Mouse (Mus musculus) cerebellum, postnatal 25 days (tissue): Measurements from ENCODE around the gene Scamp5.
A peak's percentile ranks its signal among the peaks of the same experiment; 100 is the strongest.

Experiments used
- DNase-seq, 2 experiments: peaks; one replicate each; pipeline ENCODE4 v3.0.0; 2021; ENCODE audit warnings: mixed read lengths in 2 of 2

The Scamp5 gene

DNA sequence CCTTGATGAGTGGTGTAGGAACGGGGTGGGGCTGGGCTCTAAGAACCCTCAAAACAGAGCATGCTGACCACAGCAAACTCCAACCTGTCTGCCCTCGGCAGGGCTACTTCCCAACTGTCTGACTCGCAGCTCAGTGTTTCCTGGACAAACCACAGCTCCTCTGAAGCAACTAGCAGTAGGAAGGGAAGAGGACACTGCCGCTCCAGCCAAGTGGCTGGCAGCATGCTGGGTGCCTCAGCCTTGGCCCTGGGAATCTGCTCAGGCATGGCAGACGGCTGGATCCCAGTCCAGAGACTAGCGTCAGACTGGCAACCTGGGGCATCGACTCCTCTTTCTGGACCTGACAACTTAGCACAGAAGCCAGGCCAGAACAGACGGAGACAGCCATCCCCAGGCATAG lies 50.5 kb downstream of the Scamp5 start:
- peak; percentile 87 to 90 for DNase-seq

DNA sequence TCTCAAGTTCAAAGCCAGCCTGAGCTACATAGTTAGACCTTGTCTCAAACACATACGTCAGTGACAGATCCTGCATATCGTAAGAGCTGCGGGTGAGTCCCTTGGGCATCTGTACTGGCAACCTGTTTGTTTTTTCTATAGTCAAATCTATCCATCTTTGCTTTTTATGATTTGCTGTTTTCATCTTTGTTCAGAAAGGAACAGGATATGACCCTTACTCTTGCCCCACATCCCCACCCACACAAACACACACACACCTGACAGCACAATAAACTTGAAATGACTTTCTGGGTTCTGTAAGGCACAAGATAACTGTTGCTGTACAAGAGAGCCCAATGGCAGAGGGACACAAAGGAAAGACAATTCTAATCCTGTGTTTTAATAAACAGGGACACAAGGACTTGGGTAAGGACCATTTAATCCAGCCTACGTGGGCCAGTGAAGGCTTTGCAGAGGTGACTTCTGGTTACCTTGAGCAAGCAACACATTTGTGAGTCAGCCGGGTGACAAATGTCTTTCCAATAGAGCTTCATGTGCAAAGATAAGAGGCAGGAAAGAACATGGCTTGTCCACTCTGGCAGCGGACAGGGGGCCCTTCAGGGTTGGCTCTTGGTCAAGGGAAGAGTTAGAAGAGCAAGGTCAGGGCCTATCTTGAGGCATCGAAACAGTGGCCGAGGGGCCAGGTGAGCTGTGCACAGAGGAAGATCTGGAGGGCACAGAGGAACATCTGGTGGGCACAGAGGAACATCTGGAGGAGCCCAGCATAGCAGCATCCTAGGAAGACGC lies 60.5 kb downstream of the Scamp5 start:
- DNase-seq, result no peak

DNA sequence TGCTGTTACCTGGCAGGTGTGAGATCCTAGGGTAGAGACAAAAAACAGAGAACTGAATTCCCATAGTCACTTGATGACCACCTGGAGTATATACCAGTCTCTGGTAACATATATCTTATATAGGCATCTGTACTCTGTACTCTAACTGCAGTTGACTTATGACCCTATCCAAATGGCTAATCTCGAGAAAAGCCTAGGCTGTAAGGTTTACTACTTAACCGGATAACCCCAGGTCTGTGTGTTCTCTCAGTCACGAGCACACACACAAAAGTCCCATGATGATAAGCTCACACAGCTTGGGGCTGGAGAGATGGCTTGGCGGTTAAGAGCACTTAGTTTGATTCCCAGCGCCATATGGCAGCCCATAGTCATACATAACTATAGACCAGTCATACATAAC lies 61.5 kb downstream of the Scamp5 start:
- no peak for DNase-seq

DNA sequence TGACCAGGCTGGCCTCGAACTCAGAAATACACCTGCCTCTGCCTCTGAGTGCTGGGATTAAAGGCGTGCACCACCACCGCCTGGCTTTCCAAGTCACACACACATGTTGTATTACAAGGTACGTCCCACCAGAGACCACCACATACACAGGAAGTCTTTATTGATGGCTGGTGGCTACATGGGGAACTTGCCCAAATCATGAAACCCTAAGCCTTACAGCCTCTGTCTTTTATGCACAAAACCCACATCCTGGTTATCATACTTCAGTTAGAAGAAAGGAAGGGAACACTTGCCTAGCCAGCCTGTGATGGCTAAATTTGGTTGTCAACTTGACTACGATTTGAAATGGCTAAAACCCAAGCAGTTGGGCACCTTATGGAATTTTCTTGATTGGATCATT lies 63.8 kb downstream of the Scamp5 start:
- no peak for DNase-seq

DNA sequence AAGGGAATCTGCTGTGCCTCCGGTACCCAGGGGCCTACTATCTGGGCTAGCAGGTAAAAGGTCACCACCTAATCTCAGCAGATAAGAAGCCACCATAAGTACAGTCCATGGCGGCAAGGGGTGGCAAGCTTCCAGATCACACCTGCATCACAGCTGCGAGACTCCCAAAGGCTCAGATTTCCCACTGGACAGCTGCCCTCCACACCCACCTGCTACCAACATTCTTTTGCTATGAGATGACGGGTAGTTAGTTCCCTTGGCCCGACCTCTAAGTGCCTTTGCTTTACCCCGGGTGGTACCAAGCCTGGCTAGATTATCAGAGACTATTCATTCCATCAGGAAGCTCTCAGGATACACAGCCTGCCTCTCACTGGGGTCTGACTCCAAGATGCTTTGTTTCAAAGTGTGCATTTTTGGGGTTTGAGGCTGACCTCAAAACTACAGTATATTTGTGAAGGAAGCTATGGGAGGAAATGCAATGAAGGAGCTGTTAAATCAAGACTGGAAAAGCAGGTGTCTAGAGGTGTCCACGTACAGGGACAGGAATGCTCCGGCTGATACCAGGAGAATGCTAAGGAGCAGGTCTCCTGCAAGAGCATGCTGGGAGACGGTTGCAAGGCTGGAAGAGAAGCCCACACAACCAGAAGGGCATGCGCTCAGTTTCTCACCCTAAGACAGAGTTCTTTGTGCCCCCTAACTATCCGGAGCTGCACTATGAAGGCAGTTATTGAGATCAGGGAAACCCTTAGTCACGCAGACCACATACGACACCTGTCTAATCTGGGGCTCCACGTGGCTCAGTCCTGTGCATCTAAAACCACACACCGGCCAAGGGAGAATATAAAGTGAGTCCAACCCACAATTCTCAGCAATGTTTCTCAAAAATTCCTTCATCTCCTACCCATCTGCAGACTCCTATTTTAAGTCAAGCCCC lies 65.3 kb downstream of the Scamp5 start:
- DNase-seq, result no peak

DNA sequence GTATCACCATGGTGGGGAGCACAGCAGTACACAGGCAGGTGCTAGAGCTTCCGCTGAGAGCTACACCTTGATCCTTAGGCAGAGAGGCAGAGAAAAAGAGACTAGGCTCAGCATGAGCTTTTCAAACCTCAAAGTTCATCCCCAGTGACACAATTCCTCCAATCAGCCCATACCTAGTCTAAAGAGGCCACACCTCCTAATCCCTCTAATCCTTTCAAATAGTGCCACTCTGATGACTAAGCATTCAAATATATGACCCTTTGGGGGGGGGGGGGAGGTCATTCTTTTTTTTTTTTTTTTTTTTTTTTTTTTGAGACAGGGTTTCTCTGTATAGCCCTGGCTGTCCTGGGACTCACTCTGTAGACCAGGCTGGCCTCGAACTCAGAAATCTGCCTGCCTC lies 69.1 kb downstream of the Scamp5 start:
- no peak for DNase-seq

DNA sequence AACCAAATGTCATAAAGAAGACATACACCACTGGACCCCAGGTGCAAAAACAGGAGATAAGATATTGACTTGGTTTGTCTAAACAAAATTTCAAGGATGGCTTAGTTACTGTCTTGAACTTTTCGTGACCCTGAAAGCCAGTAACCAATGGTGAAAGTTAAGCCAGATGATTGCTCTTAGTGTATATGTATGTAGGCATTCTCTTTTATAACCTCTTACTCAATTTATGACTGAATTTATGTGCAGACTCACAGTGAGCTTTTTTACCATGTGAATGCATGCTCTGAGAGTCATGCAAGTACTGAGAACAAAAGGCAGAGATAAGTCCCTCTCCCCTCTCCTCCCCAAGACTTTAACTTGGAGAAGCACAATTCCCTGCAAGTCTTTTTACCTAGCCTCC lies 75.0 kb downstream of the Scamp5 start:
- no peak for DNase-seq
